Mouse (Mus musculus) spleen, adult 2 months (tissue): ENCODE results near the gene Fgfr2.

Experiments used
- CTCF ChIP-seq: fragments of 200-500 bp; IDR thresholded peaks from 2 replicates; pipeline ENCODE4 v1.5.1; 2011; ENCODE audit warnings: mild to moderate bottlenecking, inconsistent platforms; ENCODE audit not compliant: insufficient read depth, insufficient read length, insufficient replicate concordance; ENCODE audit errors: extremely low read depth
- POLR2A ChIP-seq: fragments of 200-500 bp; IDR thresholded peaks from 2 replicates; pipeline ENCODE4 v1.6.1; 2011; ENCODE audit warnings: low read depth, low read length, inconsistent platforms

DNA sequence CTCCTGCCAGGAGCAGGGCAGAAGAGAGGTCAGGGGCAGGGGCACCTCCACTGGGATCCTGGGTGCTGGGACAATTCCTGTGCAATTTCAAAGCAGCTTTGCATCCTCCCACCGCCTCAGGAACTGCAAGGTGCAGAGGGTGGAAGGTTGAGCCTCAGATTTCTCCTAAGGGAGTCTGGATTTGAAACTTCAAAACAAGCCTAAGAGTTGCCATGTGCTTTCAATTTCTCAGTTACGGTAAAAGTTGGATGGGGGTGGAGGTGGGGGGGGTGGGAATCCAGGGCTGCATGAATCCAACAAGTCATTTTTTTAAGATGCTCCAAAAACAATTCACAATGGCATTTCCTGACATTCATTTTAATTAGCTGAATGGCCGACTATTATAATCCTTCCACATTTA lies 935.7 kb downstream of the Fgfr2 start:
- TF ChIP-seq CTCF = no peak
- no peak for TF ChIP-seq POLR2A
